Mouse (Mus musculus): Measurements from ENCODE around the gene Rcbtb2. TPM values are rescaled to one million over a fixed set of nuclear protein-coding genes. Genes with fewer than 3 reads are reported as not detected.
"Not testable (repeated sequence)": the region's sequence is repeated elsewhere in the genome, so short reads cannot be mapped to it uniquely, and the experiment has no call there.

The Rcbtb2 gene
- 10 to 100 TPM; 33.0 to 33.1 TPM for total RNA-seq (2021)
- long read RNA-seq, partial matches to known transcripts, result 2 of 25 reads
- long read RNA-seq, other reads (novel, unspliced or antisense), result 19 of 25 reads

DNA sequence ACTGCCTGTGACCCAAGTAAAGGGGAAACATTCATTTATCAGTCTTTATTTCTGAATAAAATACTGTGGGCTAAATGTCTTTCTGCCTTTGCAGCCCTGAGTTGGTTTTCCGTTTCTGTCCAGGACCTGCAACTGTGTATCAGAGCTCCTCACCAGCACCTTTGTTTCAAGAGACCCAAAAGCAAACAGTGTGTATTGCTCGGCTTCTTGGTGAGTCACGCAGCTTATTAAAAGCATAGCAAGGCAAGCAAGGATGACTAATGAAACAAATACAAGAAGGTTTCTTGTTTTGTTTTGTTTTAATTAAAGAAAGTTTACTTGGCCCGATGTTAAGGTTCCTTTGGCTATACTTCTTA lies at the start of gene Rcbtb2:
TSS of gene Rcbtb2 (plus strand) at position 115 of the 356 bp plus-strand sequence.
- no peak for DNase-seq (ENCODE audit: low spot score in 2 of 2)

- no peak for DNase-seq (ENCODE audit: low spot score in 2 of 2)
These were observed 39.3 kb upstream of the Rcbtb2 start for GRCm38 (mm10) chr14:73083563-73083962.

DNA sequence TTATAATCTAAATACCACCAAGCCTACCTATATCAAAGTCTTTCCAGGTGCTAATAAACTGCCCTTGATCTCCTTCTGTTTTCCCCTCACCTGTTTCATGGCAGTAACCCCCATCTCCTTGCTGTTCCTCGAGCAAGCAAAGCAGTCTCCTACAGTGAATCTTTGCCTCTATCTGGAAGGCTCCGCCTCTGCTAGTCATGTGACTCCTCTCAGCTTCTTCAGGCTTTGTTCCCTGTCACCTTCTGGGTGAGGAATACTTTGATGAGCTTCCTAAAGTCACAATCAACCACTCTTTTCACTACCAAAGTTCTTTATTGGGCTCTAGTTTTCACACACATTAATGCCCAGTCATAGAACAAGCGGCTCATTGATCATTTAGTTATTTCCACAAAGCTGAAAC lies 36.4 kb upstream of the Rcbtb2 start:
- DNase-seq (ENCODE audit: low spot score in 2 of 2), result no peak

DNA sequence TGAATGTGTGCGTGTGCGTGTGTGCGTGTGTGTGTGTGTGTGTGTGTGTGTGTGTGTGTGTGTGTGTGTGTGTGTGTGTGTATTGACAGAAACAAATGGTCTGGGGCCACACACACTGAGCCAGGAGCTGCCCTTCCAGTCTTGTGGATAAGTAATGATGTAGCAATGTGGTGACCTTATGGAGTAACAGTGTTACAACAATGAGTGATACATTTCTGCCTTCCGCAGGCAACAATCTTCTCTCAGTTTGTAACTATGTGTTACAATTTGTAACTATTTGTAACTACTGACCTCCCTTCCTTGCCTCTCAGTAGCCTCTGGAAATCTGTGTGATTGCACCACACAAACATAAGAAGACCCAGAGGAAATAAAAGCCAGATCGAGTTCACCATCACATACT lies 35.6 kb upstream of the Rcbtb2 start:
- DNase-seq (ENCODE audit: low spot score in 2 of 2), result no peak

DNA sequence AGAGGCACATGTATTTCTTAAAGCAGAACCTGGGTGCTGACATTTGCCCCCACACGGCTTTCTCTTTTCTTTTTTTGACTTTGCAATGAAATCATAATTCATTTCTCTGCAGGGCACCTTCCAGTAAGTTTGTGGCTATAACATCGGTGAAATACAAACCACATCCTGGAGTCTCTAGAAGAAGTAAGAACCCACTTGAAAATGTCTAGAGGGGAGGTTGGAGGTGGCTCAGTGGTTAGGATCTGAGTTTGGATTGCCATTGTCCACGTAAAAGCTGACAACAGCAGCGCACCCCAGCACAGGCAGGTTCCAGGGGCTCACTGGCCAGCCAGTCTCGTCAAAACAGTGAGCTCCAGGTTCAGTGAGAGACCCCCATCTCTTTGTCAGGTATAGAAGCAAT lies 35.1 kb upstream of the Rcbtb2 start:
- no peak for DNase-seq (ENCODE audit: low spot score in 2 of 2)

DNA sequence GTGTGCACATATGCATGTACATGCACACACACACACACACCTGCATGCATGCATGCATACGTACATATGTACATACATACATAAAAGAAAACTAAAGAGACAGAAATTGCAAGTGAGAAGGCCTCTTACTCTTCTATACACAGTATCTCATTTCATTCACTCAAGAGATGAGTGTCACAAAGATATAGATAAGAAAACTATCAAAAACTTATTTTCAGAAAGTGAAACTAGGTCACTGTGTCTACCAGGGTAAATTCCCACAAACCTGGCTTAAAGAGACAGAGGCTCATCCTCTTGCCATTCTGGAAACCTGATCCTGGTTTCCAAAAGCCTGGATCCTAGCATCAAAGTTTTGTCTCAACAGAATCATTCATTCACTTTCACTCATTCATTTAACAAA lies 34.6 kb upstream of the Rcbtb2 start:
- DNase-seq (ENCODE audit: low spot score in 2 of 2), result no peak

GRCm38 (mm10) chr14:73092871-73093270 lies 30.0 kb upstream of the Rcbtb2 start:
- DNase-seq (ENCODE audit: low spot score in 2 of 2), result no peak

DNA sequence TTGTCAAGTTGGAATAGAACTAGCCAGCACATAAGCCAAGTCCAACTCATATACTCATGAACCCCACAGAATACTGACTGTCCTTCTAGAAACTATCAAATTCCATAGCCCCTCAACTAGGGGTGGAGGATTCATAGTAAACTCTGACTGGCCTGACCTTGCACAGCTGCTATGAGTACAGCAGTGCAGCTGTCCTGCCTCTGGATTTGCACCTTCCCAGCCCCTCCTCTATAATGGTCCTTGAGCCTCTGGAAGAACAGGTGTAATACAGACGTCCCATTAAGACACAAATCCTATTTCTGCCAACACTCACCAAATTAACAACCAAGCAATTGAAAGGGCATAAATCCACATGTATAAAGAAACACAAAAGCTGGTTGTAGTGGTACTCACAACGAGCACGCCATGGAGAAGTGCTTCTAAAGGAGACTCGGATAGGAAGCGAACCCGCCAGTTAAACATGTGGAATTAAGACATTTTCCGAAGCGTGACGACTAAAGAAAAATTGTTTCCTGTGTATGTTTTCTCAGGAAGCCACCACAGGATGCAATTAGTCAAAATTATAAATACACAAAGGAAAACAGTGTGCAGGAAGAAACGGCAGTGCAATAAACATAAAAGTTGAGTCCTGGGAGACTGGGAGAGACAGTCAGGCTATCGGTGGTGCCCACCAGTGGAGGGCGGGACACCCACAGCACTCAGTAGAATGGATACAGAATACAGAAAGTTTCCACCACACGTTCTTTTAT lies 27.9 kb upstream of the Rcbtb2 start:
- no peak for DNase-seq (ENCODE audit: low spot score in 2 of 2)

- peak; percentile 40 to 74 for DNase-seq (ENCODE audit: low spot score in 2 of 2)
These were observed 24.0 kb upstream of the Rcbtb2 start for GRCm38 (mm10) chr14:73098677-73099387.

DNA sequence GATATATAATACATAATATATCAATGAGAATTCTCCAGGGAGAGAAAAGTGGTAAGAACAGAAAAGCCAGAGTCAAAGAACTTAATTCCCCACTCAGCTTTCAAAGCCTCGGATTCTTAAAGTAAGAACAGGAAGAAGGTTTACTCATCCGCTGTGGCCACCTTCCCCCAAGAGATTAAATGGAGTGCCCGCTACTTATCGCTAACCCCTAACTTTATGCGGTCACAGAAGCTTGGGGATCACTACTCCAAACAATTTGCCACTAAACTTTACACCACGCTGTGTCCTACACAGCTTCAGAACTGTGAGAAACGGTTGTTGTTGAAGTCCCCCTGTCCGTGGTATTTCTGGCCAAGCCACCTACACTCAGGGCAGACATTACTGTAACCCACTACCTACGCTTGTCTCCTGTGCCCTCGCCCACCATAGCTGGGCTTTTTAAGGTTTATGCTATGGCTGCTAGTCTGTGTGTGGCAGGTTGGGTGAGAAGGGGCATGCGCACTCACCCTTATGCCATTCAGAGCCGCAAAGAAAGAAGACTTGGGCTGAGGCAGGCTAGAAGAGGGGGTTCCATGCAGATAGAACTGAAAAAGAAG lies 20.5 kb upstream of the Rcbtb2 start:
- DNase-seq (ENCODE audit: low spot score in 2 of 2), result no peak

- not testable (repeated sequence) for DNase-seq (ENCODE audit: low spot score in 2 of 2)
These were observed 19.9 kb upstream of the Rcbtb2 start for GRCm38 (mm10) chr14:73102986-73103385.

DNA sequence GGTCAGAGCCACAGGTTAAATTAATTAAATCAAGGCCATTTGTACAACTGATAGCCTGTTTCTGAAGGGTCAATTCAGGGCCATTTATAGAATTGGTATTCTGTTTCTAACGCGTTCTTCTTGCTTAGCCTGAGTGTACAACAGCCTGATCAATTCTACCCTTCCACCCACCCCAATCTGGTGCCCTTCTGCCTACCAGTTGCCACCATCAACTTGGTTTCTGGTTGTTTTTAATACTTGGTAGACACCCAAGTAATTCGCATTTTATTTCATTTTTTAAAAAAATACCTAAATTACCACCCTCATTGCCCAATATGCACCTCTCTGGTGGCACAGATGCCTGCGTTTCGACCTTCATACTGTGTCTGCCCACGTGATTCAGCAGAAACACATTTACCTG lies 17.9 kb upstream of the Rcbtb2 start:
- DNase-seq (ENCODE audit: low spot score in 2 of 2), result no peak

- DNase-seq (ENCODE audit: low spot score in 2 of 2), result no peak
These were observed 17.2 kb upstream of the Rcbtb2 start for GRCm38 (mm10) chr14:73105407-73106185.

GRCm38 (mm10) chr14:73106234-73106711 lies 16.6 kb upstream of the Rcbtb2 start:
- peak; percentile 72 to 78 for DNase-seq (ENCODE audit: low spot score in 2 of 2)

DNA sequence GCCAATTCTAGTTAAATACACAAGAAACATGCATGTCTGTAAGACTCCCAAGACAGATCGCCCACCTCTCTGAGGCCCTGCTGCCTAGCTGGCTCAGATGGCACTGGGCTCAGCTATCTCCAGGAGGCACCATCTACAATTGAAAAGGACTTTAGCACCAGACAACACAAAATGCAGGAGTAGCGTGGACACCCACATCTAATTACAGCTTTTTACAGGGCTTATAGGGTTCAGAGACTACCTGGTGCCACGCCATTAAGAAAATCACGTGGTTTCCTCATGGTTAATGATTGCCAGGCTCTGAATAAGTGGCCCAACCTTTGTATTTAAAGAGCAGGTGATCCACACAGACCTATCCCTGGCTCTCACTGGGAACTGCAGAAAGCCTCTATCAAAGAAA lies 15.9 kb upstream of the Rcbtb2 start:
- no peak for DNase-seq (ENCODE audit: low spot score in 2 of 2)

DNA sequence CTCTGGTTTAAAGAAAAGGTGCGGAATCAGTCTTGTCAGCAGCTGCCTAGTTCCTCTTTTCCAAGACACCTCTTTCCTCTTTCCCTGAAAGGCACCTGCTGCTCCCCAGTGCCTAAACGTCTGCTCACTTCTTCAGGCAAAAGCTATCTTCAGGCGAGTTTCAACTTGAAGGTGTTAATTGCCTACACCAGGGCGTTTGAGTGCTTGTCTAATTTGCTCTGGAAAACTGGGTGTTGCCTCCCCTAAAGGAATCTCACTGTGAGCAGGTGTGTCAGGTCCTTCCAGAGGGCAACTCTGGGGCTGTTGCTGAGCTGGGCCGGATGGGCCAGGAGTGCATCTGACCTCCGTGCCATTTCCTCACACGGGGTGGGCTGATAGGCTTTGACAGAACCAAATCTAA lies 15.5 kb upstream of the Rcbtb2 start:
- DNase-seq (ENCODE audit: low spot score in 2 of 2), result no peak

DNA sequence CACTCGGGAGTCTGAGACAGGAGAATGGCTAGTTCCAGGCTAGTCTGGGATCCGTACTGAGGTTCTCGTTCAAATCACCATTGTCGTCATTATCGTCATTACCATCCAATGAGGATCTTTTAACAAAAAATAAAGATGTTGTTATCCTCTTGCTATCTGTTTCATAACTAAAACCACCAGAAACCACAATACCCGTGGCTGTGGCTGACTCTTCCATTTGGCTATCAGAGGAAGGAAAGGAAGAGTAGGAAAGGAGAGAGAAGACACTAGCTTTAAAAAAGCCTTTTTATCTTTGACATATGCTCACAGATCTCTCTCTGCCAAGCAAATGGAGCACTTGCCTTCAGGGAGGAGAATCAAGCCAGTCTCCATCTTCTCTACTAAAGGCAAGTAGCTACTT lies 14.9 kb upstream of the Rcbtb2 start:
- DNase-seq (ENCODE audit: low spot score in 2 of 2), result no peak

DNA sequence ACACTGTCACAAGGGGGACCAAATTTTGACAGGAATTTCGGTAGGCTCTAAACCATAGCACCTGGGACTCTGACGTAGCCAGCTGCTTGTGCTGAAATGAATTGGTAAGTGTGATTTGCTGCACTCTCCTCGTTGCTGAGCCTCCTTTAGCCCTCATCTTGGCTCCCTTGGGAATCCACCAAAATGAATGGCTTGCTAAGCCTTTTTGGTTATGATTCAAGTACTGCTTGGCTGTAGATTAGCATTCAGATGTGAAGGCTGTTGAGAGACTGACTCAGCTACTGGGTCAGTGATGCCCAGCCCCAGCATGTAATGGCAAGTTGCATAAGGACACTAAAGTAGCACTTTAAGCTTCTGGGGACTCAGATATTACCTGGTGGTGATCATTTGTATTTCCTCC lies 12.2 kb upstream of the Rcbtb2 start:
- no peak for DNase-seq (ENCODE audit: low spot score in 2 of 2)

DNA sequence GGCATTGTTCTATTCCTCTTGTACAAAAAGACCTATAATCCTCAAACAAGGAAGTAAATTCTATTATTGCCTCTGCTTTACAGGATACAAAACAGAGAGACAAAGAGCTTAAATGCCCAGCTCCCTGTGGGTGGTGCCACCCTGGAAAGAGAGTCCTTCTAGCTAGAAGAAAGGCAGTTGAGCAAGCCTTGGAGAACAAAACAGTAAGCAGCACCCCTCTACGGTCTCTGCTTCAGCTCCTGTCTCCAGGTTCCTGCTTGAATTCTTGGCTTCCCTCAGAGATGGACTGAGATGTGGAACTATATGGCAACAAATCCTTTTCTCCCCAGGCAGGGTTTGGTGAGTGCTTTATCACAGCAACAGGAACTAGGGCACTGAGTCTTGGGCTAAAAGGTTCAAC lies 11.7 kb upstream of the Rcbtb2 start:
- DNase-seq (ENCODE audit: low spot score in 2 of 2), result no peak

GRCm38 (mm10) chr14:73112186-73112840 lies 10.5 kb upstream of the Rcbtb2 start:
- no peak for DNase-seq (ENCODE audit: low spot score in 2 of 2)

DNA sequence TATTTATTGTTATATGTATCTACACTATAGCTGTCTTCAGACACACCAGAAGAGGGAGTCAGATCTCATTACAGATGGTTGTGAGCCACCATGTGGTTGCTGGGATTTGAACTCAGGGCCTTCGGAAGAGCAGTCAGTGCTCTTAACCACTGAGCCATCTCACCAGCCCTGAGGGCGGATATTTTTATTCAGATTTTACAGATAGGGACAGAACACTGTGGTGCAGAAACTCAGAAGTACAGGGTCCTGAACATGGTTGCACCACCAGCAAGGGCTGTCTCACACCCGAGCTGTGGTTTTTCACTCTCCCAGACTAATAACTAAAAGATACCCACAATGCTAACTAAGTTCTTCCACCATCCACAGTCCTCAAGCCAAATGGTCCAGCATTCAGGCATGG lies 7.9 kb upstream of the Rcbtb2 start:
- not testable (repeated sequence) for DNase-seq (ENCODE audit: low spot score in 2 of 2)
